Mouse (Mus musculus) hindbrain, embryonic 11.5 days (tissue): ENCODE results near the gene Tmsb15l. TPM values are rescaled to one million over a fixed set of nuclear protein-coding genes. Genes with fewer than 3 reads are reported as not detected.
"Not testable (repeated sequence)": the region's sequence is repeated elsewhere in the genome, so short reads cannot be mapped to it uniquely, and the experiment has no call there.

ENCODE experiments used
- ATAC-seq: fragments of 200-750 bp; cut with Nextera tagmentation; 2 replicates; pipeline ENCODE4 v1.8.0; 2017; ENCODE audit warnings: mild to moderate bottlenecking, moderate TSS enrichment, moderate library complexity; ENCODE audit not compliant: low FRiP score
- DNase-seq: peaks from one replicate; pipeline ENCODE4 v3.0.0-alpha.2; 2015; ENCODE audit warnings: low spot score
- H3K27ac ChIP-seq: fragments of 300-500 bp; sonication (generic); 2 replicates; pipeline ENCODE4 v1.5.1; 2014; ENCODE audit warnings: mild to moderate bottlenecking, low read depth, low read length
- H3K27me3 ChIP-seq: fragments of 300-500 bp; sonication (generic); 2 replicates; pipeline ENCODE4 v1.6.1; 2014; ENCODE audit warnings: mild to moderate bottlenecking, low read length, moderate library complexity, mixed read lengths; ENCODE audit not compliant: control insufficient read depth, insufficient read depth
- H3K36me3 ChIP-seq: fragments of 300-500 bp; sonication (generic); 2 replicates; pipeline ENCODE4 v1.6.1; 2014; ENCODE audit warnings: mild to moderate bottlenecking, low read length, moderate library complexity, mixed read lengths; ENCODE audit not compliant: control insufficient read depth, insufficient read depth
- H3K4me1 ChIP-seq: fragments of 300-500 bp; sonication (generic); replicated peaks from 2 replicates; pipeline ENCODE4 v1.6.1; 2014; ENCODE audit warnings: low read length, mixed read lengths; ENCODE audit not compliant: control insufficient read depth, insufficient read depth
- H3K4me2 ChIP-seq: fragments of 300-500 bp; sonication (generic); replicated peaks from 2 replicates; pipeline ENCODE4 v1.6.1; 2014; ENCODE audit warnings: mild to moderate bottlenecking, low read depth, low read length
- H3K4me3 ChIP-seq: fragments of 300-500 bp; sonication (generic); 2 replicates; pipeline ENCODE4 v1.5.1; 2014; ENCODE audit warnings: low read depth, low read length
- H3K9ac ChIP-seq: fragments of 300-500 bp; sonication (generic); 2 replicates; pipeline ENCODE4 v1.6.1; 2014; ENCODE audit warnings: low read depth, low read length
- H3K9me3 ChIP-seq: fragments of 300-500 bp; sonication (generic); 2 replicates; pipeline ENCODE4 v1.6.1; 2016; ENCODE audit warnings: low read length; ENCODE audit not compliant: control insufficient read depth
- WGBS: fragments of 180-500 bp; shearing (Covaris S2); extraction: QIAGEN DNeasy Blood & Tissue Kit; methylation state at CpG from one replicate; pipeline ENCODE4 v1.1.7; 2014; 5-methylcytosine and 5-hydroxymethylcytosine counted together
- polyA plus RNA-seq: library from polyadenylated mRNA; unstranded; fragments of >200 nt; fragmentation: Nextera tagmentation; extraction: Ambion mirVana; gene quantifications from 2 replicates; pipeline ENCODE4 v1.2.1, GENCODE M21; 2014

Gene Tmsb15l
- polyA plus RNA-seq, 1 experiment from 2014 or later: 9.0 TPM

DNA sequence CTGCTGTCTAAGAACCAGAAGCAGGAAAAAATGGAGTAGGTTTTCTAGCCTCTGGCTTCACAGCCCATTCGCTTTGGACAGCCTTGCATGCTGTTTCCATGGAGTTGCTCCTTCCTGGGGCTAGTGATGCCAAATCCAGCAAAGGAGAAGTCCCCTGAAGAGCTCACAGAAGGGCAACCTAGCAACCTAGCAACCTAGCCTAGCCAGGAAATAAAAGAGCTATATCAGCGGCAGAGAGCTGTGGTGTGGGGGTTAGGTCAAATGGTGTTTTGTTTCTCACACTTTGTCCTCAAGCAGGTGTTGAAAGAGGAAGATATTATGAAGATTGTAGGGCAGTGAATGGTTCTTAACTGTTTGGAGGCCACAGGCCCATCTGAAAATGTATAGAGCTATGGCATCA is 14.6 kb upstream of the Tmsb15l start:
- Histone ChIP-seq H3K36me3 (no peaks in the 10 kb centered on the region), H3K4me1 (no peaks in the 10 kb centered on the region), H3K9me3 (no peaks in the 10 kb centered on the region), H3K9ac (no peak overlapping the region), H3K27ac (no peak overlapping the region), H3K4me3 (no peak overlapping the region), H3K27me3 (no peaks in the 10 kb centered on the region), H3K4me2 (no peak overlapping the region)
- no peak for ATAC-seq
- WGBS: 51% methylated on average over 2 of the region's 2 CpGs
- DNase-seq: no peak

DNA sequence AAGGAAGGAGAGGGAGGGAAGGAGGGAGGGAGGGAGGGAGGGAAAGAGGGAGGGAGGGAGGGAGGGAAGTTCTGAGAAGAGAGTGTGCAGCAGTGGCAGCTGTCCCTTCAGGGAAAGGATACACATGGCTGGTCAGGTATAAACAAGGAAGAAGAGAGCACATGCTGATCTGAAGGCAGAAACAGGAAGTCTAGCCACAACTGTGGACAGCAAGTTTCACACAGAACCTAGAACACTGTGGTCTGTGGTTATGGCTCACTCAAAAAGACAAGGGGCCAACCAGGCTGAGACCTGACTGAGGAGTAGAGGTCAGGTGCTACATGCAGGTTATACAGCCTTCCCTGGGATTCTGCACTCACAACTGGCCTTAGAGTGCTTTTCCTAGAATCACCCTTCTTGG is 9.4 kb upstream of the Tmsb15l start:
- Histone ChIP-seq H3K36me3 (no peaks in the 10 kb centered on the region), H3K4me2 (no peak overlapping the region), H3K9me3 (no peaks in the 10 kb centered on the region), H3K27ac (no peak overlapping the region), H3K27me3 (no peaks in the 10 kb centered on the region), H3K9ac (no peak overlapping the region), H3K4me3 (no peak overlapping the region), H3K4me1 (no peaks in the 10 kb centered on the region)
- DNase-seq (no peak), ATAC-seq (no peak)

DNA sequence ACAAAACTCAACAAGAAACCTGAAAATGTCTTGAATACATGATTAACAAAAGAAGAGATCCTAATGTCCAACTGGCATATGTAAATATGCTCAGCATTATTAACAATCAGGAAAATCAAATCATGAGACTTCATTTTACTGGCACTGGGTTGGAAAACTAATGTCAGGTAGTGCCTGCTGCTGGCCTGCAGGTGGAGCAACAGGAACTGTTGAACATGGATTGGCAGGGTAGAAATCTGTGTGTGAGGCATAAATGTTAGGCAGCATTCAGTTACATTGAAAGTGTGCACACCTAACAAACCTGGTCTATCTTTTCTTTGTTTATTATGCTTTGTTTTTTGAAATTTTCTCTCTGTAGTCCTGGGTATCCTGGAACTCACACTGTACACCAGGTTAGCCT is 1.9 kb upstream of the Tmsb15l start:
- Histone ChIP-seq H3K4me2 (no peak overlapping the region), H3K9me3 (no peaks in the 10 kb centered on the region), H3K27ac (no peak overlapping the region), H3K27me3 (no peaks in the 10 kb centered on the region), H3K36me3 (no peaks in the 10 kb centered on the region), H3K4me3 (no peak overlapping the region), H3K9ac (no peak overlapping the region), H3K4me1 (no peaks in the 10 kb centered on the region)
- ATAC-seq: no peak
- no peak for DNase-seq

DNA sequence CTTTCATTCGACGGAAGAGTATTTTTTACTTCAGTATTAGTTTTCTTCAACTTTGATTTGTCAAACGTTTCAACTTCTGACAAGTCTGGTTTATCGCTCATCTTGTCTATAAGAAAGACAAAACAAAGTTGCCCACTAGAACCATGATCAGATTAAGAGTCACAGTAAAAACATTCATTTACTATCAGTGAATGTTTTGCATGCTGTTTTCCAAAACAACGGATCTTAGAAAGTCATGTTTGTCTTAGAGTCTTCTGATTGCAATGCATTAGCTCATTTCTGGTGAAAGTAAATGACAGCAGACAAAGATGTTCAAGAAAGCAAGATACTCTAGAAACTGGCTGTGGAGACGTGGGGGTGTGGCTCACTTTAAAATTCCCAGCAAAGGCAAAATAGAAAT is 1.3 kb downstream of the Tmsb15l start, which contains the start of gene Tmsb15b2:
Gene Tmsb15b2 (minus strand): TSS at position 101 of the 400 bp plus-strand sequence.
- not testable (repeated sequence) for H3K9me3 ChIP-seq, H3K9ac ChIP-seq, H3K27me3 ChIP-seq, H3K36me3 ChIP-seq, ATAC-seq, H3K27ac ChIP-seq, DNase-seq, H3K4me1 ChIP-seq
- Histone ChIP-seq H3K4me3 (peak within 1 kb of the TSS; percentile 35), H3K4me2 (peak within 1 kb of the TSS; percentile 49)
- 86% methylated on average over 6 of the region's 6 CpGs for WGBS

DNA sequence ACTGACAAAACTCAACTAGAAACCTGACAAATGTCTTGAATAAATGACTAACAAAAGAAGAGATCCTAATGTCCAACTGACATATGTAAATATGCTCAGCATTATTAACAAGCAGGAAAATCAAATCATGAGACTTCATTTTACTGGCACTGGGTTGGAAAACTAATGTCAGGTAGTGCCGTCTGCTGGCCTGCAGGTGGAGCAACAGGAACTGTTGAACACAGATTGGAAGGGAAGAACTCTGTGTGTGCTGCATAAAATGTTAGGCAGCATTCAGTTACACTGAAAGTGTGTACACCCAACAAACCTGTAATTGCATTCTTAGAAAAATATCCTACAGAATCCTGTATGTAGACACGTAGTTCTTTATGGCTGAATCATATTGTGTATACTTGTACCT is 17.0 kb downstream of the Tmsb15l start:
- Histone ChIP-seq H3K4me1 (no peaks in the 10 kb centered on the region), H3K27ac (no peak overlapping the region), H3K4me3 (no peak overlapping the region), H3K4me2 (no peak overlapping the region), H3K36me3 (no peaks in the 10 kb centered on the region), H3K27me3 (no peaks in the 10 kb centered on the region), H3K9ac (no peak overlapping the region), H3K9me3 (no peaks in the 10 kb centered on the region)
- 33% methylated on average over 2 of the region's 2 CpGs for WGBS
- DNase-seq: peak; percentile 14
- no peak for ATAC-seq

DNA sequence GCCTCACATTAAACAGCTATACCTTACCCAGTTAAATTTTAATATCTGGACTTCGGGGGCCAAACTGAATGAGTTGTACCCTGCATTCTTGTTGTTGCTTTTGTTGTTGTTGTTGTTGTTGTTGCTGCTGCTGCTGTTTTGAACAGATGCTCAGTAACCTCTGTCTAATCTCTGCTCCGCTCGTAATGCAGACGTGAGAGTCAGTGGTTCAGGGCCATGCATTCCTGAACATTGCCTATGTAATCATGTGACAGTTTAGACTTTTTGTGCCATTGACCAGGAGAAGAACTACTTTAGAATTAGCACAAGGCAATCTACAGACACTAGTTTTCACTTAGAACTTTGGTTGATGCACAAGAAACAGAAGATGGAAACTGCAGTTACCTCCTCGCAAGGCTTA is 18.4 kb downstream of the Tmsb15l start:
- H3K36me3 ChIP-seq, H3K4me3 ChIP-seq, H3K27me3 ChIP-seq, H3K4me1 ChIP-seq, H3K9ac ChIP-seq, DNase-seq, H3K27ac ChIP-seq, H3K9me3 ChIP-seq: not testable (repeated sequence)
- H3K4me2 ChIP-seq: peak overlapping the region; percentile 14; the same call in 1 of the 2 replicates
- peak; percentile 28; the same call in 1 of the 2 replicates for ATAC-seq
- 66% methylated on average over 5 of the region's 5 CpGs for WGBS

DNA sequence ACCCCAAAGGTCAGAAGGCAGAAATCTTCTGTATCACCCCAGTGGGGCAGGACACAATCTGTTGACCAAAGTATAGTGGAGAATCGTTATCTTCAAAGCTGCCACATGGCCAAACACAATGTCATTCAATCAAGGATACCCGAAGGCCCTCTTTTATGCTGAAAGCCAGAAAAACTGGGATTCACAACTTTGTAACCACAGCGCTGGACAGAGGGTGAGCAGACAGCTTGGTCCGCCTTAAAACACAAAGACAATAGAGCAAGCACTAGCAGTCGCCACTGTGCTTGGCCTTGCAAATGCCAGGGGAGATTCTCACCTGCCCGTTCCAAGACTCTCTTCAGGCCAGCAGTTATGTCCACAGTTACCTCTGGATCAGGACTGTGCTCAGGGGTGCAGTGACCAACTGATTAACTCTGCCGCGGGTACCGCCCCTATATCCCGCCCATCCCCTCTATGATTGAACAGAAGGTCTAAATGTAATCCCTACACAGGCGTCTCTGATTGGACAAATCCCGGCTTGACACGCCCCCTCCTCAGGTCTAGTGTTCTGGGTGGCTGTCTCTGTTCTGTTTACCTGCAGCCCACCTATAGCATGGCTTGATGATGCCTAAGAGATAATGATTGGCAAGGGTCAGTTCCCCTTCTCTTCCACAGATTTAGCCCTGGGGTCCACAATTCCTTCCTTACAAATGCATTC is 18.9 kb downstream of the Tmsb15l start:
- not testable (repeated sequence) for H3K36me3 ChIP-seq, H3K27me3 ChIP-seq, H3K9ac ChIP-seq, H3K9me3 ChIP-seq, H3K4me1 ChIP-seq, H3K27ac ChIP-seq
- Histone ChIP-seq H3K4me3 (peak overlapping the region; percentile 22; the same call in 1 of the 2 replicates), H3K4me2 (peak overlapping the region; percentile 14; the same call in 1 of the 2 replicates)
- peak; percentile 53 for DNase-seq
- 22% methylated on average over 13 of the region's 13 CpGs for WGBS
- ATAC-seq: peak; percentile 98

DNA sequence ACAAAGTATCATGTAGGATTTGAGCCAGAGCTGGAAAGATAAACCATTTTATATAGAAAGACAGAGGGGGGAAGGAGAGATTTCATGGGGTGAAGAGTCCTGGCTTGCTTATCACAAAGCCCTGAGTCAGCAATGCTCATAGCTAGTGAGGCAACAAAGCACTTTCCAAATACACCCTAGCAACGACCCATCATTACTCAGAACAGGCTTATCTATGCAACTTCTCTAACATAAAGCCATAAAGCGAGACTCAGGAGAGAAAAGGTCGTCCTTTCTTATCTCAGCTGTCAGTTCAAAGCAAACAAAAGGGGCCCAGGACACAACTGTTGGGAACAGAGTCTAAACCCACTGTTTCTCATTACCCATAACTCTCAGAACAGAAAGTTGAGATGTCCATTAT is 38.7 kb downstream of the Tmsb15l start:
- ATAC-seq (no peak), DNase-seq (no peak)
- no peak overlapping the region for H3K27ac ChIP-seq
- H3K4me2 ChIP-seq: no peak overlapping the region
- no peaks in the 10 kb centered on the region for H3K27me3 ChIP-seq
- H3K9ac ChIP-seq: no peak overlapping the region
- no peaks in the 10 kb centered on the region for H3K9me3 ChIP-seq
- WGBS: 65% methylated on average over 3 of the region's 3 CpGs
- H3K36me3 ChIP-seq: no peaks in the 10 kb centered on the region
- no peak overlapping the region for H3K4me3 ChIP-seq
- H3K4me1 ChIP-seq: no peaks in the 10 kb centered on the region

DNA sequence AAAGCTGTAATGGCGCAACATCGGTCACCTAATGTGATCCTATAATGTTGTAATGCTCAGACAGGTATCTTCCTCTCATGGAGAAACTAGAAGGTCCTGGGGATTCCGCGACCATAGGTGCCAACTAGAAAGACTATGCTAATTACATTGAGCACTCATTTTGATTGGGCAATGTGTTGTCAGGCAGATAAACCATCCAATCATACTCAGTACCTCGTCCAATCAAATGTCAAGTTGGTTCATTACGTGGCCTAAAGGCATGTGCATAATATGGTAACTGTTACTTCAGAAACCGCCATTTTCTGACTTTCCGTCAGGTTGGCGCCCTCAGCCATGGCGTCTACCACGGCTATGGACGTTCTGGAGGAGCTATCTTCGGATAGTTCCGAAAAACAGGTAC is 49.6 kb downstream of the Tmsb15l start, which contains the start of gene H2bfm:
Gene H2bfm (plus strand): TSS at position 295 of the 400 bp plus-strand sequence.
- no peak for ATAC-seq
- WGBS: 93% methylated on average over 14 of the region's 14 CpGs
- H3K4me1 ChIP-seq: no peaks in the 10 kb centered on the region

More for the DNA sequence above, 49.6 kb downstream of the Tmsb15l start, which contains the start of gene H2bfm:
- DNase-seq: no peak
- Histone ChIP-seq H3K27me3 (no peaks in the 10 kb centered on the region), H3K27ac (no peak within 1 kb of the TSS), H3K4me3 (no peak within 1 kb of the TSS), H3K36me3 (no peaks in the 10 kb centered on the region), H3K9ac (no peak within 1 kb of the TSS), H3K4me2 (no peak within 1 kb of the TSS), H3K9me3 (no peaks in the 10 kb centered on the region)
